Comparison of ENCODE assay signal across 8 mouse cellular contexts in genomic region chr1:91250415-91251147, GRCm38 (mm10). TPM values are rescaled to one million over a fixed set of nuclear protein-coding genes. Genes with fewer than 3 reads are reported as not detected.
DNase-seq lines count a peak whose midpoint lies in the region; ATAC-seq and TF ChIP-seq lines count a peak whose summit lies in the region.

No protein-coding gene starts in this region.

- H3K9me3 ChIP-seq in erythroblast, embryonic 14.5 days (ENCODE audit: control insufficient read depth, low read length) = no peaks in the 10 kb centered on the region
- H3K9me3 ChIP-seq in hindbrain, embryonic 12.5 days (replicated peaks) = no peaks in the 10 kb centered on the region
- H3K9me3 ChIP-seq in liver, embryonic 12.5 days (replicated peaks) = no peaks in the 10 kb centered on the region
- H3K9me3 ChIP-seq in neural tube, embryonic 14.5 days (ENCODE audit: control insufficient read depth, low read length) = no peaks in the 10 kb centered on the region

- no peak for TF ChIP-seq CTCF in left cerebral cortex, adult 2 months (IDR thresholded peaks at IDR 0.05)

- H3K9ac ChIP-seq in hindbrain, embryonic 12.5 days = peak overlapping the region; percentile 99
- H3K9ac ChIP-seq in liver, embryonic 12.5 days = peak overlapping the region; percentile 99
- peak overlapping the region; percentile 94 for H3K9ac ChIP-seq in neural tube, embryonic 14.5 days (replicated peaks; ENCODE audit: low read depth, low read length)

- intact Hi-C loops in left cerebral cortex, adult 2 months (cut with DNase I) = no loop called here

- H3K4me3 ChIP-seq in left cerebral cortex, adult 2 months = peak overlapping the region; percentile 82
- H3K4me3 ChIP-seq in erythroblast, embryonic 14.5 days (replicated peaks) = peak overlapping the region; percentile 100
- H3K4me3 ChIP-seq in hindbrain, embryonic 12.5 days = peak overlapping the region; percentile 100
- peak overlapping the region; percentile 99 for H3K4me3 ChIP-seq in liver, embryonic 12.5 days
- H3K4me3 ChIP-seq in neural tube, embryonic 14.5 days (ENCODE audit: low read depth, low read length) = peak overlapping the region; percentile 92

- peak overlapping the region; percentile 86 for H3K27ac ChIP-seq in left cerebral cortex, adult 2 months
- peak overlapping the region; percentile 85 for H3K27ac ChIP-seq in hindbrain, embryonic 12.5 days
- H3K27ac ChIP-seq in liver, embryonic 12.5 days = peak overlapping the region; percentile 92
- H3K27ac ChIP-seq in neural tube, embryonic 14.5 days (ENCODE audit: low read depth, low read length) = peak overlapping the region; percentile 80

- peak overlapping the region; percentile 86 for H3K4me2 ChIP-seq in hindbrain, embryonic 12.5 days (replicated peaks)
- H3K4me2 ChIP-seq in liver, embryonic 12.5 days = peak overlapping the region; percentile 92
- peak overlapping the region; percentile 88 for H3K4me2 ChIP-seq in neural tube, embryonic 14.5 days (ENCODE audit: low read depth, low read length)

- H3K36me3 ChIP-seq in erythroblast, embryonic 14.5 days (ENCODE audit: control insufficient read depth) = peaks cover 31% of the 10 kb centered on the region
- no peaks in the 10 kb centered on the region for H3K36me3 ChIP-seq in hindbrain, embryonic 12.5 days
- H3K36me3 ChIP-seq in liver, embryonic 12.5 days = peaks cover 12% of the 10 kb centered on the region
- H3K36me3 ChIP-seq in neural tube, embryonic 14.5 days (ENCODE audit: control insufficient read depth, insufficient read depth, low read length) = no peaks in the 10 kb centered on the region

- DNase-seq in left cerebral cortex, adult 2 months (ENCODE audit: extremely low spot score in 1 of 2, low spot score in 2 of 2) = peak in 1 of 2 experiments; percentile 25
- no peak for DNase-seq in left cerebral cortex, adult 8-10 months (ENCODE audit: low spot score in 2 of 2)
- peak; percentile 65 for DNase-seq in adrenal gland, postnatal 14 days
- peak; percentile 20 for DNase-seq in urinary bladder, postnatal 25 days (ENCODE audit: low spot score)

- H3K4me1 ChIP-seq in erythroblast, embryonic 14.5 days (ENCODE audit: control insufficient read depth) = peaks cover 65% of the 10 kb centered on the region
- peaks cover 26% of the 10 kb centered on the region for H3K4me1 ChIP-seq in hindbrain, embryonic 12.5 days
- H3K4me1 ChIP-seq in liver, embryonic 12.5 days = peaks cover 59% of the 10 kb centered on the region
- H3K4me1 ChIP-seq in neural tube, embryonic 14.5 days (ENCODE audit: control insufficient read depth, insufficient read depth, low read length) = peaks cover 18% of the 10 kb centered on the region

- under 1% methylated on average over 56 of the region's 70 CpGs for WGBS in hindbrain, embryonic 12.5 days
- WGBS in liver, embryonic 12.5 days (ENCODE audit: insufficient replicate concordance) = under 1% methylated on average over 69 of the region's 70 CpGs
- under 1% methylated on average over 44 of the region's 70 CpGs for whole genome bisulfite sequencing in neural tube, embryonic 14.5 days

- H3K27me3 ChIP-seq in erythroblast, embryonic 14.5 days (ENCODE audit: control insufficient read depth) = no peaks in the 10 kb centered on the region
- H3K27me3 ChIP-seq in hindbrain, embryonic 12.5 days = no peaks in the 10 kb centered on the region
- H3K27me3 ChIP-seq in liver, embryonic 12.5 days (replicated peaks) = no peaks in the 10 kb centered on the region
- no peaks in the 10 kb centered on the region for H3K27me3 ChIP-seq in neural tube, embryonic 14.5 days (ENCODE audit: control insufficient read depth, insufficient read depth, low read length)

- ATAC-seq in hindbrain, embryonic 12.5 days (ENCODE audit: low FRiP score) = peak; percentile 54; the same call in 1 of the 2 replicates
- peak; percentile 19 for ATAC-seq in liver, embryonic 12.5 days
- peak; percentile 56 for ATAC-seq in neural tube, embryonic 14.5 days (ENCODE audit: low read depth)

RNA-seq across cellular contexts. Expression of gene Ube2f, which starts 0.5 kb away (rescaled TPM):
- 10 to 100 TPM; 54.0 to 55.3 TPM for total RNA-seq in left cerebral cortex, adult 2 months (2021)
- total RNA-seq in left cerebral cortex, adult 8-10 months (2022) = 10 to 100 TPM; 48.2 to 54.9 (median 51.6) TPM
- total RNA-seq in adrenal gland, postnatal 14 days (2021) = 70.5 and 85.1 TPM in 2 replicates
- 3.7 and 3.8 TPM in 2 replicates for polyA plus RNA-seq in erythroblast, embryonic 14.5 days (2012)
- 67.5 and 71.8 TPM in 2 replicates for polyA plus RNA-seq in hindbrain, embryonic 12.5 days (2016; fragmentation: Nextera tagmentation; extraction: Ambion mirVana)
- polyA plus RNA-seq in liver, embryonic 12.5 days (2016; fragmentation: Nextera tagmentation; extraction: Ambion mirVana) = 71.6 and 73.4 TPM in 2 replicates
- 60.2 and 61.9 TPM in 2 replicates for polyA plus RNA-seq in neural tube, embryonic 14.5 days (2014; fragmentation: Nextera tagmentation; extraction: Ambion mirVana)

RNA-seq across cellular contexts. Expression of gene Scly, which starts 47.6 kb away (rescaled TPM):
- total RNA-seq in left cerebral cortex, adult 2 months (2021) = 10 to 100 TPM; 18.3 to 20.0 TPM
- 10 to 100 TPM; 19.5 to 24.4 (median 21.5) TPM for total RNA-seq in left cerebral cortex, adult 8-10 months (2022)
- total RNA-seq in adrenal gland, postnatal 14 days (2021) = 19.2 and 22.6 TPM in 2 replicates
- polyA plus RNA-seq in erythroblast, embryonic 14.5 days (2012) = 2.6 and 3.3 TPM in 2 replicates
- 13.1 and 14.0 TPM in 2 replicates for polyA plus RNA-seq in hindbrain, embryonic 12.5 days (2016; fragmentation: Nextera tagmentation; extraction: Ambion mirVana)
- 28.8 and 30.0 TPM in 2 replicates for polyA plus RNA-seq in liver, embryonic 12.5 days (2016; fragmentation: Nextera tagmentation; extraction: Ambion mirVana)
- 8.4 and 11.6 TPM in 2 replicates for polyA plus RNA-seq in neural tube, embryonic 14.5 days (2014; fragmentation: Nextera tagmentation; extraction: Ambion mirVana)

Comparison
In these comparisons a context has a peak if more than half of its experiments do, and no peak if none do; other contexts are left out.
1. DNase-seq: peak in adrenal gland, postnatal 14 days (single experiment) and urinary bladder, postnatal 25 days (single experiment); none in left cerebral cortex, adult 8-10 months (0 of 2).
2. RNA of gene Ube2f, which starts 0.5 kb away (polyA plus RNA-seq): 67.5 to 71.8 TPM in hindbrain, embryonic 12.5 days, 71.6 to 73.4 TPM in liver, embryonic 12.5 days and 60.2 to 61.9 TPM in neural tube, embryonic 14.5 days; 3.7 to 3.8 TPM in erythroblast, embryonic 14.5 days; every median in the first group is over 10 times any median in the second.
3. Peak in every context shown above with its lines, with median percentiles within 50 percentile points of each other: H3K27ac ChIP-seq, H3K4me3 ChIP-seq, ATAC-seq, H3K4me2 ChIP-seq and H3K9ac ChIP-seq.